Mouse (Mus musculus) urinary bladder, postnatal 4 days (tissue): ENCODE results near the gene Kcnc2.

ENCODE experiments used
- DNase-seq, 2 experiments: peaks; one replicate each; pipeline ENCODE4 v3.0.0; 2021 to 2022; ENCODE audit warnings: low spot score in 2 of 2

Kcnc2 gene

DNA sequence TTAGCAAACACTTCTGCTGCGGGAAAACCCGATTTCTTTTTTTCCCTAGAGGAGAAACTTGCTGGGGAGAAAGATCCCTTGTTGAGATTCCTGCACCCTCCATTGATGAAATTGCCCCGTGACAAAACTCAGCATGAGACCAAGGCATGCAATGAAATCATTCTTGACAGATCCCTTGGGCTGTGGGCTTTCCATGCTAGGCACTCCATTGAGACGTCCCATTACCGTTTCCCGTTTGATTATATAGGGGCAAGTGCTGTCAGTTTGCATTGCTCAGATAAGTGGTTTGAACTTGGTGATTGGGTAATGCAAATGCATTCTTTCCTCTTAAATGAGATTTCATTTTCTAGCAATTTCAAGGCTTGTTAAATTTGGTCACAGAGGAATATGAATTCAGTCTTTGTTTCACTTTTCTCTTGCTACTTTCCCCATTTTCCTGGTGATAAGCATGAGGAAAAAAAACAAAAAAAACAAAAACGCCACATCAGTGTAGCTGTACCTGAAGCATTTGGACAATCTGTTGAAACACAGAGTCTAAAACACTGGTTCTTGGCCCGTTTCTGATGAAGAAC, 123.6 kb downstream of the Kcnc2 start:
- DNase-seq = no peak

DNA sequence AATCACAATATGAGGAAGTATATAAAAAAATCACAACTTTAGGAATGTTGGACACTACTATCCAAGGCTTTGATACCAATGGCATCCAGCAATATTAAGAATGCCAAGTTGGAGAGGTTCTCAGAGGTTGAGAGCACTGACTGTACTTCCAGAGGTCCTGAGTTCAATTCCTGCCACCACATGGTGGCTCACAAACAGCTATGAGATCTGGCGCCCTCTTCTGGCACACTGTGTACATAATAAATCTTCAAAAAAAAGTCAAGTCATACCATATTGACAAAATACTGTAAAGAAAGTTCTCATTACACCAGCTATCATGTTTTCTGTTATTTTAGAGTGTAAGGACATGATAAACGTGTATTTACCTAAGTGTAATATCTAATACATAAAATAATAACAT, 126.3 kb downstream of the Kcnc2 start:
- DNase-seq = no peak

DNA sequence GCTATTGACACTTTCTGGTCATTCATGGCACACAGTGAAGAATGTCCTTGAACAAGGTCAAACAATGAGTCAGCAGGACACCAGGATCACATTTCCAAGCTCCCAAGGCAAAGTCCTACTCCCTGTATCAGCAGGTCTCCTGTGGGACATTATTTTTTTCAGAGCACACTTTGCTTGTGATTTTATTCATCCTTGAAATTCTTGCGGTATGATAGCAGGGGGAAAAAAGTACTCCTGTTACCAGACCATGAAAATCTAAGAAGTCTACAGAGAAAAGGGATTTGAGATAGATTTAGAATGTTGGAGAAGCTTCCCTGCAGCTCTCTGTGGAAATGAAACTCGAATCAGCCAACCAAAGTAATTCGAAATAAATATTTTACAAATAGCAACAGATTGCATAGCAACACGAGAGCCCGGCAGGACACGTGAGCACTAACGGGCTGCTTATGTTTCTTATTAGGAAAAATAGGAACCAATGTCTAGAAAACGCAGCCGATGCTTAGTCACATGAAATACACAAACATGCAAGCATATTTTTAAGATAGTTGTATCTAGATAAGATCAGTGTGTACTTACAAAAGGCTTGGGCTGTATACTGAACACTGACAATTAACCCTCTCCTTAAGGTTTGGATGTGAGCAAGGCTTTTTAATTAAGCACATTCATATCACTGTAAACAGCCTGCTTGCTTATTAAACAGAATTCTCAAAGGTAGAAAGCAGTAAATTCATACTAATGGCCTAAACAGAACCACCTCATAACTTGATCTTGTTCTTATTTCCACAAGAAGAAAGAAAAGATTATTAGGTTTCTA, 129.9 kb downstream of the Kcnc2 start:
- DNase-seq = no peak

DNA sequence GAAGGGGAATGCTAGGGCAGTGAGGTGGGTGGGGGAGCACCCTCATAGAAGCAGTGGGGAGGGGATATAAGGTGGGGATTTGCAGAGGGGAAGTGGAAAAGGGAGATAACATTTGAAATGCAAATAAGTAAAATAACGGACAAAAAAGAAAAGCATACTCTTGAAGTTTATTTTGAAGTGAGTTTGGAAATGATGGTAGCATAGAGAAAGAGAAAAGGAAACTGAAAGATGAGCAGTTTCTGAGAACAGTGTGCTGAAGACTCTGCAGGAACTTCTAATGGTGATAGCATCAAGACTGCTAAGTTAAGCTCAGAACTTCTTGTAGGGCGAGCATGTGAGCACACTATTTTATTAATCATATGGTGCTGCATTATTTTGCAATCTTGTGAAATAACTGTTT, 138.6 kb downstream of the Kcnc2 start:
- no peak for DNase-seq

DNA sequence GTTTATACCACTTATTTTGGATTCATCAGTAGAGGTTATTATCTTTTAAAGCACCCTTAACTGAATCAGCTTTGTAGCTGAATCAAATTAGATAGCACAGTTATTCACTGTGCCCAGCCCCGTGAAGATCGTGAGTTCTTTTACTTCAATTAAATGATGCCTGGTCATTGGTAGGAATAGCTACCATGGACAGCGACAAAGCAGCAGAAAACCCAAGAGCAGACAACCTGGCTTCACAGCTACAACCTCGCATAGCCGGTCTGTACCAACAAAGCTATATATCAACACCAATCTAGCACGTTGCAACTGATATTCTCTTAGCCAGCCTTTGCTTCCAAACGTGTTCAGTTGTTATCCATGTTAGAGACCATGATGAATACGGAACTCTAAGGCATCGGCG, 152.4 kb downstream of the Kcnc2 start:
- DNase-seq = no peak

DNA sequence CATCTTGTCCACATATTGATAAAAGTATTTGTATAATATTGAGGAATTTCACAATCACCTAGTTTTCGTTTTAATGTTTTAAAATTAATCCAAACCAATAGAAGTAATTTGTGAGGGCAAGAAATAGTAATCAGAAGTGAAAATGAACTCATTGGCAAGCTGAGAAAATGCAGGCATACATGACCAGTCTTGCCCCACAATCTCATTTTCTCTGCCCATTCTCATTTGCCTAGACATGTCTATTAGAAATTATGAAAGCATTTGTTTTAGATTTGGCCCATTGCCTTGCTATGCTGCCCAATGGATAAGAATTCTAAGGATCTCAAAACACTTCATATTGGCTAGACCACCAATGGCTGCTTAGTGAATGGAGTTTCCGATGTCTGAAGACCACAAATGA, 166.0 kb downstream of the Kcnc2 start:
- no peak for DNase-seq

DNA sequence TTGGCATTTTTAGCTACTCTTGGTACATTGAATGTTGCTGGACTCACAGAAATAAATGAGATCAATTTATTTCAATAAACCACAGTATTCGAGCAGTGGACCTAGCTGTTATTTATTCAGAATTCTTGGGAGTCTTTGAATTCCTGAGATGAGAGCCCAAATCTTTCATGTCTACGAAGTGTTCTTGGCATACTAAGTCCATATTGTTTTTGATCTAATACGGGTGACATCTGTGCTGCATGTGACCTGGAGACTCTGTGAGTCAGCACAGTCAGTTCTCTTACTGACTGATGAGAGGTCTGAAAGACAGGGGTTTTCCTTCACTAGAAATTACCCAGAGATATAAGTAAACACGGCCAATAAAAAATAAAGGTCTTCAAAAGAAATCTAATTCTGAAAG, 173.7 kb downstream of the Kcnc2 start:
- DNase-seq = no peak

DNA sequence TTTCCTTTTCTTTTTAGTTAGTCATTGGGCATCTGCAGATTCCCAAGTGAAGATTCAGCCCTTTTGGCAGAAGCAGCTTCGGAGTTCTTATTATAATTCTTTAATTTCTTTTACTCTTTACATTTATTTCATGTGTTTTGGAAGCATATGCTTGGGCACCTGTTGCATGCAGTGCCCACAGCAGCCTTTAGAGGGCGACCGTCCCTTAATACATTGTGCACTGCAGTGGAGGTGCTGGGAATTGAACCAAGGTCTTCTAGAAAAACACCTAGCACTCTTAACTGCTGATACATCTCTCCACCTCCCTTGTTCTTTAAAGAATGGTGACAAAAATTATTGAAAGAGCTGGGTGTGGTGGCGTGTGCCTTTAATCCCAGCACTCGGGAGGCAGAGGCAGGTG, 180.0 kb downstream of the Kcnc2 start:
- DNase-seq = no peak

DNA sequence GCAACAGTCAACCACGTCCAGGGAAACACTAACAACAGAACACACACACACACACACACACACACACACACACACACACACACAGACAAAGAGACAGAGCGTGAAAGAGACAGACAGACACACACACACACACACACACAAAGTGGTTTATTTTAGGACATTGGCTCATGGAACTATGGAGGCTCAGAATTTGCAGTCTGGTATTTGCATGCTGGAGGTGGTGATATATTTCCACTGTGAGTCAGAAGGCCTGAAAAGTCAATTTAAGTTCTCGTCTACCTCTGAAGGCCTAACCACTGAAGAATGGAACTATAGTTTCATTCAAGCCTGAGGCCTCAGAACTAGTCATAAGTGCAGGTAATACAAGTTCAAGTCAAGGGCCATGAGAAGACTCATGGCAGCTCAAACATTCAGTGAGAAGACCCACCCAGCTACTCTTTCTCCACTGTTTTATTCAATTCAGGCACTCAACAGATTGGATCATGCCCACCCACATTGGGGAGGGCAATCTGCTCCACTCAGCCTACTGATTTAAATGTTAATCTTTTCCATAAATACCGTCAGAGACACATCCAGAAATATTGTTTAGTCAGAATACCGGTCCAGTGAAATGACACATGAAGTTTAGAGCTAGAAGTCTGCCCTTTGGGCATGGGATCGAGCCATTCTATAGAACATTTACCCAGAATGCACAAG, 197.9 kb downstream of the Kcnc2 start:
- DNase-seq = no peak

DNA sequence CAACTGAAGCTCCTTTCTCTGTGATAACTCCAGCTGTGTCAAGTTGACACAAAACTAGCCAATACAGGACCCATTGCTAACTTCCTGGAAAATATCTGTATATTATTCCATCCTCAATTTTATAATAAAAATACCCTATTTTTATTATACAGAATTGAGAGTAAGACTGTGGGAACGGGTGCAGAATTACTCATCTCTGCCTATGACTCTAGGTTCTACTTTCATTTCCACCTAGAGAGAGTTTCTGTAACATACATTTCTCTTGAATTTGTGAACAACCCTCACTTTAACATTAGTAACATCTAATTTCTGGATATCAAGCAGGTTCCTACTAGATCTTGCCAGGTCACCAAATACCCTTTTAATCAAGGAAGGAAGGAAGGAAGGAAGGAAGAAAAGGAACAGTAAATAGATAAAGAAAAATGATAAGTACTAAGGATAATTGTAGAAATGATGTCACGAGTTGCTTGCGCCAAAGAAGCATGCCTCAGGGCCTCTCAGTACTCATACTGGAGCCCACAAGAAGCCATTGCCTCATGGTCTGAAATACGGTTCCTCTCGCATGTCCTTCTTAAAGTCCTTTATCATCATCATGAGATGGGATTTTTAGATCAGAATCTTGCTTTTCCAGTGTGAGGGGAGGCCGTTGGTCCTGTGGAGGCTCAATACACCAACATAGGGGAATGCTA, 203.3 kb downstream of the Kcnc2 start:
- DNase-seq = no peak

DNA sequence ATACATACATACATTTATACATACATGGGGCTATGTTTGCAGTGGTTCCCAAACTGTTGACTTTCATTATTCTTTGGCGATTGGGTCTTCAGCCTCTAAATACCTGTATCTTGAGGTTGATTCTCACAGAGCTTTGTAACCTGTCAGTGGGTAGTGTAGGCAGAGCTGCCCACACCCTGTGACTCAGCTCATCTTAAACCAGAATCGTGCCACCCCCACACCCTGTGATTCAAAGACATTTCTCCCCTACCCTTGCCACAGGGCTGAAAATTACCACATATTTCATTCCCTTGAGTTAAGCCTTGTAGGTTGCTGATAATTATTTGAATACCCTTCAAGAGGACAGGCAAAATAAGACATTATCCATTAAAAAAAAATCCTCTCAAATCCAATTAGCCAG, 210.5 kb downstream of the Kcnc2 start:
- no peak for DNase-seq

DNA sequence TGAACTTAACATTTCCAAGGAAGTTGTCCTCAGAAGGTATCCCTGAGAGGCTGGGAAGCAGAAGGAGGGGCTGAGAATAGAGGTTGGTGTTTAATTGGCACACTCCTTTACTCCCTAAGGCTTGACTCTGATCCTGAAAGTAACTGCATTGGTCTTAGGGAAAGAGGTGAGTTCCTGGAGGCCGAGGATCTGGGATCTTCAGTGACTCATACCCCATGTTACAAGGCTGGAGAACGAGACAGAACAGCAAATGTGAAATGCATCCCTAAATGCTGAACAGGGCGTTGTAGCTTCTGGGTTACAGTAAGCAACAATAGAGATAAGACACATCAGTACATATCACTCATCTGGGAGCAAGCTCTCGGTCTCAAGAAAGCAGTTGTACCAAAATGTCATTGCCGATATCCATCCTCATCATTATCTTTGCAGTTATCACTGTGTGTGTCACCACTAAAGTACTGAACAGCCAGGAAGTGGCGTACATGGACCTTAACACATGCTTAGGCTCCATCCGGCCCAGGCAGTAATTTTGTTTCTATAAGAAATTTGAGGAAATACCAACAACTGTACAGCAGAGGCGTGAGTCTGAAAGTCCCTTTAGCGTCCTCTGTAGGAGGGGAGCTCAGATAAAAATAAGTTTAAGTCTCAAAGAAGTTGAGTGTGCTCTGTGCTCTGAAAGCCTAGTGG, 211.1 kb downstream of the Kcnc2 start:
- DNase-seq = no peak

DNA sequence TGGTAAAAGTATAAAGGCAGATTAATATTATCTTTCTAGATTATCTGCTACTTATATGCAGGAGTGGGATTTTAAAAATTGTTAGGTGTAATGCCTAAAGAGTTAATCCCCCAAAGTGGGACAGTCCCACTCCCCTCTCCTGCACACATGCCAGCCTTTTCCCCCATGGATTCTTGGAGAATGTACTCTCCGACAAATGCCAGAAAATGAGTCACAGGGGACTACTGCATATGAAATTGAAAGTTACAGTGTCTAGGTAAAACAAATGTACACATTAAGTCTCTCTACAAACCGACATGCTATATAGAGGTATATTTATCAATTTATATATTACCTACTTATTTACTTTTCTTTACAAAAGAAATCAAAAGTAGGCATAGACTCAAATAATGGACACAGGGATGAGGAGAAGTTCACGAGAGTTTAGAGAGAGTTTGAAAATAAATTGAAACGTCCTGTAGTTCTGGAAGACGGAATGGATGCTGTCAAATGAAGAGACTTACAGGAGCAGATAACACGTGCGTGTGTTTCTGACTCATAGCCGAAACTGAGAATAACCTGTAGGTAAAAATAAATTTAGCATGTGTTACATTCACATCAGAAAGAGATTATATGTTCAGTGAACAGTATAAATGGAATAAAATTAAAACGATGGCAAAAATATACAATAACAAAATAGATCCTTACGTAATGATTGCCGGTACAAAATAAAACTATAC, 213.6 kb downstream of the Kcnc2 start:
- no peak for DNase-seq

DNA sequence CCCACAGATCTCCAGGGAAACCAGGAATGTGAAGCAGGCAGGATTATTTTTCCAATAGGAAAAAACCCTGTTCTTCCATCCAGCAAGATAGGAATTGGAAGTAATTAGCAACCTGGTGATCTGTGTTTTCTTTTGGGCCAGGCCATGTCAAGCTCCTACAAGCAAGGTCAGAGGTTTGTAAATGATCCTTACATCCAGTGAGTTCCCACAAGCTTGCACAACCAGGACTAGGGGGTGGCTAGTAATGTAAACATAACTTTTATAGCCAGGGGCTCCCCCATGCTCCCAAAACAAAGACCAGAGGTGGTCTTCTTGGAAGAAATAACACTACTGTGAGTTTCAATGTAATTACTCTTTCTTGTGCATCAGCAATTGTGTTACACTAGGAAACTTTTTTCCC, 214.9 kb downstream of the Kcnc2 start:
- DNase-seq = no peak

DNA sequence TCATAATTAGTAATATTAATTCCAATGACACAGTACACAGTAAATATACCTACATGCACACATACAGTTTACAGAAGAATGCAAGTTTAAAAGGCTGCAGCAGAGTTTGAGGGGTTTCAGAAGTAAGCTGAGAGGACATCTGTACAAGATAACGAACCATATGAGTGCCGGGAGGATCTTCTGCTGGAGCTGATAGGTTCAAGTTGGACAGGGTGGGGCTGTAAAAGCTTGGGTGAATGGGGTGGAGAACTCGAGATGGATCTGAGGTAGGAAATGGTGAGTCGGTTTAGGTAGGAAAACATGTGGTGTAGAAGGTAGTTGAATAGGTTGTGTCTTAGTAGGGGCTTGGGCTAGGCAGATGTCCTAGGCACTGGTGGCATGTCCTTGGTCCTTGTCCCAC, 217.8 kb downstream of the Kcnc2 start:
- no peak for DNase-seq
